Mouse (Mus musculus) C2C12 (cell line): ENCODE results near the gene Pdk2.

Source experiments
- CEBPB ChIP-seq: IDR thresholded peaks from one replicate; pipeline ENCODE4 v1.6.1; 2011; ENCODE audit warnings: low read depth, mild to moderate bottlenecking, control low read depth, moderate library complexity
- USF1 ChIP-seq: IDR thresholded peaks from one replicate; pipeline ENCODE4 v1.6.1; 2011; ENCODE audit warnings: low read depth, mild to moderate bottlenecking, control low read depth, moderate library complexity

DNA sequence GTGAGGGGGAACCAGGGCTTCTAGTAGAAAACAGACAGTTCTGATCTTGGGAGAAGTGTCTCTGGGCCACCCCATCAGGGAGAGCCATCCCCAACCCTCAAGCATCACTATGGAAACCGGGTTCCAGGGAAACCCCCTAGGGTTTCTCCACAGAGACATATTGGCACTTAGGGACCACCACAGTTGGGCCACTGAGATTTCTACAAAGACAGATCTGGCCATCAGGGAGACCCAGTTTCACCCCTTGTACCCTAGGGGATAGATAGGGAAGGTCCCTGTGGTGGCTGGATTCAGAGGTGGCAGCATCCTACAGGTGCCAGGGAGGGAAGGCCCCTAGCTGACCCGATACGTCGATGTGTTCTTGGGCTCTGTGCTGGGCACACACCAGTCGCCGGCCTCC is 14.3 kb downstream of the Pdk2 start:
- no peak for TF ChIP-seq USF1
- no peak for TF ChIP-seq CEBPB
